10 mouse cellular contexts compared by ENCODE assay signal in the genomic region with DNA sequence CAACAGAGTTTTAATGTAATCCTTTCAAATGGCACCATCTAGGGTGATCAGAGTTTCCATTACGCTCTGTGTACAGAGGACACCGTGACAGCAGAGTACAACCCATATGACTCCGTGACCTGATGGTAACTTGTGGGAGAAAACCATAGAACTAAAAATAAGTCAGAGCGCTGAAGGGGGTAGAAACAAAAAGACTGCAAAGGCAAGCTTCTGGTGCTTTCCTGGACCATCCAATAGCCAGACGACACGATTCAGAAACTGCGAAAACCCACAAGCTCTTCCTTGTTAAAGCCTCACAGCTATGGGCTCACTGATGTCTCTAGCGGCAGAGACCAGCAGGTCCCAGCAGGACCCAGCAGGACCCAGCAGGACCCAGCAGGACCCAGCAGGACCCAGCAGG. TPM values are rescaled to one million over a fixed set of nuclear protein-coding genes. Genes with fewer than 3 reads are reported as not detected.
DNase-seq lines count a peak whose midpoint lies in the region; ATAC-seq and TF ChIP-seq lines count a peak whose summit lies in the region.
"Had no signal": no experiment of that assay in that cellular context is flagged by ENCODE, and none has a peak within 500 bp of the region (broad histone marks: within the 10 kb centered on the region; RNA-seq: fewer than 3 reads in every experiment).

No protein-coding gene starts in this region.

- H3K9me3 ChIP-seq in forebrain, postnatal 0 days (ENCODE audit: low read length) = no peaks in the 10 kb centered on the region
- H3K9me3 ChIP-seq in forebrain, embryonic 16.5 days (ENCODE audit: control insufficient read depth, low read length) = no peaks in the 10 kb centered on the region
- no peaks in the 10 kb centered on the region for H3K9me3 ChIP-seq in lung, embryonic 14.5 days (ENCODE audit: low read depth, low read length)
- no peaks in the 10 kb centered on the region for H3K9me3 ChIP-seq in heart, postnatal 0 days (replicated peaks; ENCODE audit: control insufficient read depth, low read length)
- no peaks in the 10 kb centered on the region for H3K9me3 ChIP-seq in midbrain, embryonic 15.5 days
- H3K9me3 ChIP-seq: forebrain, embryonic 10.5 days had no signal

- ATAC-seq in forebrain, postnatal 0 days = peak; percentile 67
- no peak for ATAC-seq in forebrain, embryonic 16.5 days
- no peak for ATAC-seq in lung, embryonic 14.5 days (ENCODE audit: insufficient read depth)
- ATAC-seq in heart, postnatal 0 days (ENCODE audit: insufficient read depth, low read depth) = peak; percentile 67; the same call in 1 of the 2 replicates
- no peak for ATAC-seq in midbrain, embryonic 15.5 days (replicated peaks)

- 56% methylated on average over 8 of the region's 8 CpGs for WGBS in forebrain, postnatal 0 days
- WGBS in forebrain, embryonic 16.5 days = 64% methylated on average over 8 of the region's 8 CpGs
- 53% methylated on average over 8 of the region's 8 CpGs for WGBS in lung, embryonic 14.5 days
- 35% methylated on average over 8 of the region's 8 CpGs for WGBS in heart, postnatal 0 days
- WGBS in midbrain, embryonic 15.5 days = 60% methylated on average over 8 of the region's 8 CpGs

- peak; percentile 11 for DNase-seq in forebrain, postnatal 0 days
- peak; percentile 24 for DNase-seq in lung, embryonic 14.5 days
- DNase-seq in lung, postnatal 36 days = no peak
- no peak for DNase-seq in heart, postnatal 0 days (ENCODE audit: low spot score)
- no peak for DNase-seq in urinary bladder, postnatal 10 days (ENCODE audit: low spot score)
- no peak for DNase-seq in kidney, postnatal 36 days
- DNase-seq: cerebellum, postnatal 14 days had no signal

- no peak for TF ChIP-seq EP300 in heart, postnatal 0 days (IDR thresholded peaks at IDR 0.05; ENCODE audit: low read depth)

- peak; percentile 35 for TF ChIP-seq CTCF in forebrain, postnatal 0 days (IDR thresholded peaks at IDR 0.05; ENCODE audit: low read depth)
- peak; percentile 34; the same call in 1 of the 2 replicates for TF ChIP-seq CTCF in lung, embryonic 14.5 days (IDR thresholded peaks at IDR 0.05; ENCODE audit: low read depth)
- peak; percentile 19; the same call in 1 of the 2 replicates for TF ChIP-seq CTCF in heart, postnatal 0 days (IDR thresholded peaks at IDR 0.05; ENCODE audit: low read depth)

- no peak overlapping the region for H3K4me2 ChIP-seq in forebrain, postnatal 0 days (ENCODE audit: low read depth)
- H3K4me2 ChIP-seq in forebrain, embryonic 16.5 days (ENCODE audit: low read length) = no peak overlapping the region
- no peak overlapping the region for H3K4me2 ChIP-seq in lung, embryonic 14.5 days
- peak overlapping the region; percentile 17; the same call in 1 of the 2 replicates for H3K4me2 ChIP-seq in heart, postnatal 0 days (ENCODE audit: low read depth, low read length)
- H3K4me2 ChIP-seq in midbrain, embryonic 15.5 days = peak overlapping the region; percentile 18; the same call in 1 of the 2 replicates

- H3K27ac ChIP-seq in forebrain, postnatal 0 days (ENCODE audit: low read depth, low read length) = no peak overlapping the region
- no peak overlapping the region for H3K27ac ChIP-seq in forebrain, embryonic 16.5 days (ENCODE audit: low read length)
- no peak overlapping the region for H3K27ac ChIP-seq in lung, embryonic 14.5 days (ENCODE audit: low read depth)
- no peak overlapping the region for H3K27ac ChIP-seq in heart, postnatal 0 days (ENCODE audit: low read depth)
- no peak overlapping the region for H3K27ac ChIP-seq in midbrain, embryonic 15.5 days
- H3K27ac ChIP-seq: forebrain, embryonic 10.5 days had no signal

- no peaks in the 10 kb centered on the region for H3K4me1 ChIP-seq in forebrain, postnatal 0 days (ENCODE audit: insufficient read depth)
- no peaks in the 10 kb centered on the region for H3K4me1 ChIP-seq in forebrain, embryonic 16.5 days (replicated peaks; ENCODE audit: control insufficient read depth, insufficient read depth, low read length)
- H3K4me1 ChIP-seq in lung, embryonic 14.5 days (ENCODE audit: insufficient read depth) = no peaks in the 10 kb centered on the region
- peaks cover under 1% of the 10 kb centered on the region; the same call in 1 of the 2 replicates for H3K4me1 ChIP-seq in heart, postnatal 0 days (ENCODE audit: control insufficient read depth, insufficient read depth)
- no peaks in the 10 kb centered on the region for H3K4me1 ChIP-seq in midbrain, embryonic 15.5 days

- no peaks in the 10 kb centered on the region for H3K36me3 ChIP-seq in forebrain, postnatal 0 days (ENCODE audit: insufficient read depth)
- H3K36me3 ChIP-seq in forebrain, embryonic 16.5 days (ENCODE audit: control insufficient read depth, insufficient read depth) = no peaks in the 10 kb centered on the region
- no peaks in the 10 kb centered on the region for H3K36me3 ChIP-seq in lung, embryonic 14.5 days (ENCODE audit: insufficient read depth)
- no peaks in the 10 kb centered on the region for H3K36me3 ChIP-seq in heart, postnatal 0 days (replicated peaks; ENCODE audit: control insufficient read depth, insufficient read depth, low read length)
- H3K36me3 ChIP-seq in midbrain, embryonic 15.5 days (replicated peaks) = no peaks in the 10 kb centered on the region
- H3K36me3 ChIP-seq: forebrain, embryonic 10.5 days had no signal

- no peaks in the 10 kb centered on the region for H3K27me3 ChIP-seq in forebrain, postnatal 0 days (ENCODE audit: insufficient read depth, low read length)
- H3K27me3 ChIP-seq in forebrain, embryonic 16.5 days (replicated peaks; ENCODE audit: control insufficient read depth, insufficient read depth, low read length) = no peaks in the 10 kb centered on the region
- H3K27me3 ChIP-seq in lung, embryonic 14.5 days (ENCODE audit: insufficient read depth, low read length) = no peaks in the 10 kb centered on the region
- no peaks in the 10 kb centered on the region for H3K27me3 ChIP-seq in heart, postnatal 0 days (ENCODE audit: control insufficient read depth, insufficient read depth, low read length)
- H3K27me3 ChIP-seq in midbrain, embryonic 15.5 days (replicated peaks) = no peaks in the 10 kb centered on the region

- no peak overlapping the region for H3K4me3 ChIP-seq in forebrain, postnatal 0 days (ENCODE audit: low read depth, low read length)
- no peak overlapping the region for H3K4me3 ChIP-seq in forebrain, embryonic 16.5 days (replicated peaks; ENCODE audit: low read length)
- no peak overlapping the region for H3K4me3 ChIP-seq in lung, embryonic 14.5 days (ENCODE audit: low read depth, low read length)
- H3K4me3 ChIP-seq in heart, postnatal 0 days (ENCODE audit: low read depth, low read length) = 0 out of 2 replicates have a peak overlapping the region, but pooled peaks have one; percentile 6
- H3K4me3 ChIP-seq in midbrain, embryonic 15.5 days = no peak overlapping the region
- H3K4me3 ChIP-seq: forebrain, embryonic 10.5 days had no signal

- no peak overlapping the region for H3K9ac ChIP-seq in forebrain, postnatal 0 days
- H3K9ac ChIP-seq in forebrain, embryonic 16.5 days (replicated peaks; ENCODE audit: low read depth, low read length) = no peak overlapping the region
- H3K9ac ChIP-seq in lung, embryonic 14.5 days = no peak overlapping the region
- no peak overlapping the region for H3K9ac ChIP-seq in heart, postnatal 0 days (replicated peaks; ENCODE audit: low read depth, low read length)
- H3K9ac ChIP-seq in midbrain, embryonic 15.5 days = no peak overlapping the region

RNA-seq across cellular contexts. Expression of gene Stard13, which starts 18.6 kb away (rescaled TPM):
- 9.8 and 19.2 TPM in 2 replicates for total RNA-seq in forebrain, postnatal 0 days (2014; rRNA removed)
- 1.5 and 2.6 TPM in 2 replicates for polyA plus RNA-seq in forebrain, postnatal 0 days (2015; fragmentation: Nextera tagmentation; extraction: Ambion mirVana)
- 3.5 and 4.8 TPM in 2 replicates for polyA plus RNA-seq in forebrain, embryonic 16.5 days (2015; fragmentation: Nextera tagmentation; extraction: Ambion mirVana)
- 14.4 and 14.5 TPM in 2 replicates for polyA plus RNA-seq in lung, embryonic 14.5 days (2014; fragmentation: Nextera tagmentation; extraction: Ambion mirVana)
- total RNA-seq in heart, postnatal 0 days (2014; rRNA removed; ENCODE audit: low replicate concordance) = 10.6 and 11.9 TPM in 2 replicates
- polyA plus RNA-seq in heart, postnatal 0 days (2015; fragmentation: Nextera tagmentation; extraction: Ambion mirVana) = 3.0 and 3.3 TPM in 2 replicates
- 3.5 and 4.0 TPM in 2 replicates for polyA plus RNA-seq in midbrain, embryonic 15.5 days (2015; fragmentation: Nextera tagmentation; extraction: Ambion mirVana)

Comparison
In these comparisons a context has a peak if more than half of its experiments do, and no peak if none do; other contexts are left out.
1. ATAC-seq: peak in forebrain, postnatal 0 days (single experiment) and heart, postnatal 0 days (single experiment); none in forebrain, embryonic 16.5 days (single experiment), lung, embryonic 14.5 days (single experiment) and midbrain, embryonic 15.5 days (single experiment).
2. DNase-seq: peak in forebrain, postnatal 0 days (single experiment) and lung, embryonic 14.5 days (single experiment); none in lung, postnatal 36 days (single experiment), heart, postnatal 0 days (single experiment), urinary bladder, postnatal 10 days (single experiment) and kidney, postnatal 36 days (0 of 2).
3. H3K4me2 ChIP-seq: peak in heart, postnatal 0 days (single experiment) and midbrain, embryonic 15.5 days (single experiment); none in forebrain, postnatal 0 days (single experiment), forebrain, embryonic 16.5 days (single experiment) and lung, embryonic 14.5 days (single experiment).
4. Peak in every context shown above with its lines, with median percentiles within 50 percentile points of each other: CTCF ChIP-seq.